Mouse (Mus musculus): Measurements from ENCODE around the gene Mical2. TPM values are rescaled to one million over a fixed set of nuclear protein-coding genes. Genes with fewer than 3 reads are reported as not detected.

The Mical2 gene
- polyA plus RNA-seq, 1 experiment, result 6.6 TPM

GRCm38 (mm10) chr7:112222733-112223524 is 2.7 kb upstream of the Mical2 start:
- H3K4me3 ChIP-seq (ENCODE audit: insufficient read depth, low read depth, low read length), result no peak overlapping the region
- no peak overlapping the region for H3K27ac ChIP-seq (ENCODE audit: insufficient read depth, low read depth, low read length)
- no peaks in the 10 kb centered on the region for H3K27me3 ChIP-seq (replicated peaks; ENCODE audit: control insufficient read depth, insufficient read depth, low read length)
- no peaks in the 10 kb centered on the region for H3K36me3 ChIP-seq (ENCODE audit: control insufficient read depth, insufficient read depth, low read length)
- no peak for TF ChIP-seq POLR2A (IDR thresholded peaks at IDR 0.05; ENCODE audit: low read depth, low read length)
- TF ChIP-seq CTCF (conservative IDR thresholded peaks at IDR 0.05; ENCODE audit: insufficient read depth, insufficient read length, low read depth, low read length), result no peak
- no peak for DNase-seq
- 67% methylated on average over 7 of the region's 7 CpGs for WGBS
- H3K4me1 ChIP-seq (ENCODE audit: control insufficient read depth, insufficient read depth, low read length), result peaks cover 3% of the 10 kb centered on the region; the same call in 1 of the 2 replicates

DNA sequence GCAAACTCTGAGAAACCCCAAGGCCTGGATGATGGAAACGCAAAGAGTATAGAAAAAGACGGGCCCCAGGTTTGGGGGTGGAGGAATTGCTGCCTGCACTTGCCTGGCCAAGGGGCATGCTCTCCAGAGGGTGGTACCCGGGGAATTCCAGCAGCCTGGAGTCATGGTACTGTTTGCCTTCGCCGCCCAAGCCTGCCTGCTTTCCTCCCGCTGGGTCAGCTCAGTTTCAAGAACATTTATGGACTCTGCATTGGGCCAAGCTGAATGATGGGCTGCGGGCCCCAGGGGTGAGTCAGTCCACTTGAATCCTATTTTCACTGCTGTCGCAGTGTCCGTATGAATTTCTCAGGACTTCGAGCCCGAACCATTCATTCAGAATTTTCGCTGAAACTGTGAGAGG is 802 bp upstream of the Mical2 start:
- DNase-seq, result no peak
- no peaks in the 10 kb centered on the region for H3K36me3 ChIP-seq (ENCODE audit: control insufficient read depth, insufficient read depth, low read length)
- WGBS, result 88% methylated on average over 12 of the region's 12 CpGs

DNA sequence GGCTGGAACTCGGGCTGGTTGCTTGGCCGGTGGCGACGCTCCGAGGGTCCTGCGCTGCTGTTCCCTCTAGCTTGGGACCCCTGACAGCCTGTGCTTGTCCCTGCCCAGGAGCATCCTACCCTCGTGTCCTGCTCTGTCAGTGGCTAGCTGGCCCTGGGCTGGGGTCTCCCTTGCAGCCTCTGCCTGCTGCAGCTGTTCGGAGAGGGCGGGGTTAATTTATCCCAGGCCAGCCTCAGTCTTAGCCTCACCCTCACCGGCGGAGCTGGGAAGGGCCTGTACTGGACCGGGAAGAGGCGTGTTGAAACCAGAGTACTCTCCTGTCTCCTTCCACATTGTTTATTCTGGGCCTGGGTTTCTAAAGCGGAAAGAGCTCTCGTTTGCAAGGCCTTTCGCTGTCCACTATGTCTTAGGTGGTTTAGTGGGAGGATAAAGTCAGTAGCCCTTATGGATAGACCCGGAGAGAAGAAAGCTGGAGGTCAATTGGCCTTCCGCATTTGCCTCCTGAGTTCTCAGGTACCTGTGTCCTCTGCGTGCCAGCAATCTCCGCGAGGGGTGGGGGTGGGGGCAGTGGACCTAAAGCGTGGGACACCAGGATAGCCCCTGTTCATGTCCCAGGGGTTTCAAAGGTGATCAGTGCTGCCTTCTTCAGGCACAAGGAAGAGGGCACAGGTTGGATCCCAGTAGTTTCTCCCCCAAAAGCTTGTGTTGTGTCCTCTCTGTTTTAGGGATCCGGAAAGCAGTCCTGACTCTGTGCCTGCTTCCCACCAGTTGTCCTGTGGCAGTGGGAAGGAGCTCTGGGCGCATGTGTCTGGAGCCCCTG is 1.0 kb downstream of the Mical2 start:
- no peak for TF ChIP-seq POLR2A (IDR thresholded peaks at IDR 0.05; ENCODE audit: low read depth, low read length)
- TF ChIP-seq CTCF (conservative IDR thresholded peaks at IDR 0.05; ENCODE audit: insufficient read depth, insufficient read length, low read depth, low read length), result no peak
- Histone ChIP-seq H3K4me1 (ENCODE audit: control insufficient read depth, insufficient read depth, low read length) (peaks cover 3% of the 10 kb centered on the region; the same call in 1 of the 2 replicates), H3K27me3 (replicated peaks; ENCODE audit: control insufficient read depth, insufficient read depth, low read length) (no peaks in the 10 kb centered on the region), H3K27ac (ENCODE audit: insufficient read depth, low read depth, low read length) (no peak overlapping the region), H3K4me3 (ENCODE audit: insufficient read depth, low read depth, low read length) (peak overlapping the region; percentile 63), H3K36me3 (ENCODE audit: control insufficient read depth, insufficient read depth, low read length) (no peaks in the 10 kb centered on the region)
- peak; percentile 38 for DNase-seq
- 30% methylated on average over 24 of the region's 24 CpGs for WGBS

More for the DNA sequence above, 802 bp upstream of the Mical2 start:
- H3K4me3 ChIP-seq (ENCODE audit: insufficient read depth, low read depth, low read length), result no peak overlapping the region
- no peak overlapping the region for H3K27ac ChIP-seq (ENCODE audit: insufficient read depth, low read depth, low read length)
- H3K27me3 ChIP-seq (replicated peaks; ENCODE audit: control insufficient read depth, insufficient read depth, low read length), result no peaks in the 10 kb centered on the region
- H3K4me1 ChIP-seq (ENCODE audit: control insufficient read depth, insufficient read depth, low read length), result peaks cover 3% of the 10 kb centered on the region; the same call in 1 of the 2 replicates
- no peak for TF ChIP-seq POLR2A (IDR thresholded peaks at IDR 0.05; ENCODE audit: low read depth, low read length)
- TF ChIP-seq CTCF (conservative IDR thresholded peaks at IDR 0.05; ENCODE audit: insufficient read depth, insufficient read length, low read depth, low read length), result no peak

DNA sequence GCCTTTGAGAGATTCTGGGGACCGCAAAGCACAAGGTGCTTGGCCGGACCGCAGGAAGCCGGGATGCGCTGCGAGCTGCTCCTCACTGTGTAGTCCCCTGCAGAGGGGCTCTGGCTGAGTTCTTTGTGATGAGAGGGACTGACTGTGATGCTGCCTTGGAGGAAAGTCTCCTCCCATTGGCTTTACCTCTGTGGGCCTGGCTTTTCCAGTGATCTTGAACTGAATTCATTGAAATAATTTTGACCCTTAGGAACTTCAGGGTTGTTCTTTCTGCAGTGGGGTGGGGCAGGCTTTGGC is 1.6 kb downstream of the Mical2 start:
- DNase-seq, result no peak
- Histone ChIP-seq H3K27ac (ENCODE audit: insufficient read depth, low read depth, low read length) (no peak overlapping the region), H3K4me3 (ENCODE audit: insufficient read depth, low read depth, low read length) (no peak overlapping the region), H3K4me1 (ENCODE audit: control insufficient read depth, insufficient read depth, low read length) (peaks cover 3% of the 10 kb centered on the region; the same call in 1 of the 2 replicates), H3K27me3 (replicated peaks; ENCODE audit: control insufficient read depth, insufficient read depth, low read length) (no peaks in the 10 kb centered on the region), H3K36me3 (ENCODE audit: control insufficient read depth, insufficient read depth, low read length) (no peaks in the 10 kb centered on the region)
- TF ChIP-seq CTCF (conservative IDR thresholded peaks at IDR 0.05; ENCODE audit: insufficient read depth, insufficient read length, low read depth, low read length) (no peak), POLR2A (IDR thresholded peaks at IDR 0.05; ENCODE audit: low read depth, low read length) (no peak)
- WGBS, result 96% methylated on average over 6 of the region's 6 CpGs

DNA sequence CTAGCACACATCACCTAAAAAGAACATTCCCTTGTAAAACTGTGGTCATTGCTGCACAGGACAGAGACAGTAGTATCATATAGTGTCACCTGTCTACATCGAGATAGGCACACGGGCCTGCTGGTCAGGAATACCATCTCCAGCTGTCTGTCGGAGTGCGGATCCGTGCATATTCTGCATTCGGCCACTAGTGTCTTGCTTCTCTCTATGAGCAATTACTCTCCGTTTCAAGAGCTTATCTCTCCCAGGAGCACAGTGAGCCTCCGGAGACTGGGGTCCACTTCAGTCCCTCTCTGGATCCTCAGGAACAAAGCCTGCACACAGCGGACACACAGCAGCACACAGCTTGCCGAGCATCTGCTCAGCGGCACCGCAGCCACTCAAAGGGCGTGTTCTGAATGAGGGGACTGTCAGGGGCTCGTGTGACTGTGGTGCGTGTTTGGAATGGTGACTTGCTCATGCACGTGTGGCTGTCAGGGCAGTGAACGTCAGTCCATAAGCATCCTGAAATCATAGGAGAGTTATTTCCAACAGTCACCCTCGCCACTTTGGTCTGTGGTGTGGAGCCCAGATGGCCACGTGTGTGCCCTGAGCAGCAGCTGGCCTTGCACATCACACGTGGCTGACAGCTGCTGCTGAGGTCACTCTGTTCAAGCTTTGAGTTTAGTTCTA is 3.3 kb downstream of the Mical2 start:
- WGBS, result 89% methylated on average over 20 of the region's 20 CpGs
- no peaks in the 10 kb centered on the region for H3K27me3 ChIP-seq (replicated peaks; ENCODE audit: control insufficient read depth, insufficient read depth, low read length)
- H3K4me3 ChIP-seq (ENCODE audit: insufficient read depth, low read depth, low read length), result no peak overlapping the region
- H3K36me3 ChIP-seq (ENCODE audit: control insufficient read depth, insufficient read depth, low read length), result no peaks in the 10 kb centered on the region
- peaks cover 3% of the 10 kb centered on the region; the same call in 1 of the 2 replicates for H3K4me1 ChIP-seq (ENCODE audit: control insufficient read depth, insufficient read depth, low read length)
- no peak overlapping the region for H3K27ac ChIP-seq (ENCODE audit: insufficient read depth, low read depth, low read length)
- TF ChIP-seq CTCF (conservative IDR thresholded peaks at IDR 0.05; ENCODE audit: insufficient read depth, insufficient read length, low read depth, low read length), result no peak
- no peak for TF ChIP-seq POLR2A (IDR thresholded peaks at IDR 0.05; ENCODE audit: low read depth, low read length)
- DNase-seq, result no peak

DNA sequence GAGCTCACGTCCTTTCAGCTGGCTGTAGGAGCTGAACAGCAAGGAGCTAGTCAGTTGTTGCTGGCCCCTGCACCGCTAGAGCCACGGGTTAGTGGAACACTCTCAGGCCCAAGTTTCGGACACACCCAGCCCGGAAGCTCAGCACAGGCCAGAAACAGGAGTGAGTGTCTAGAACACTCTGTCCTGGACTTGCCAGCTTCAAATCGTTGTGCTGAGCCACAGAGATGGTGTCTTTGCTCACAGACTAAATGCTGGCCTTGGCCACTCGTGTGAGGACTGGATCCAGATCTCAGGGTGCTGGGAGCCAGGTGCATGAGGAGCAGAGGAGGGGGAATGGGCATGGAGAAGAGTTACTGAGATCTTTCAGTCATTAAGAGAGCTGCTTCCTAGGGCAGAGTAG is 6.1 kb downstream of the Mical2 start:
- Histone ChIP-seq H3K27me3 (replicated peaks; ENCODE audit: control insufficient read depth, insufficient read depth, low read length) (no peaks in the 10 kb centered on the region), H3K4me1 (ENCODE audit: control insufficient read depth, insufficient read depth, low read length) (no peaks in the 10 kb centered on the region), H3K4me3 (ENCODE audit: insufficient read depth, low read depth, low read length) (no peak overlapping the region), H3K27ac (ENCODE audit: insufficient read depth, low read depth, low read length) (no peak overlapping the region), H3K36me3 (ENCODE audit: control insufficient read depth, insufficient read depth, low read length) (no peaks in the 10 kb centered on the region)
- 81% methylated on average over 7 of the region's 7 CpGs for WGBS
- DNase-seq, result no peak
- TF ChIP-seq CTCF (conservative IDR thresholded peaks at IDR 0.05; ENCODE audit: insufficient read depth, insufficient read length, low read depth, low read length) (no peak), POLR2A (IDR thresholded peaks at IDR 0.05; ENCODE audit: low read depth, low read length) (no peak)
